Mouse (Mus musculus) kidney, adult 10 weeks (tissue): ENCODE results near the gene Rogdi. TPM values are rescaled to one million over a fixed set of nuclear protein-coding genes. Genes with fewer than 3 reads are reported as not detected.

Experiments used
- polyA plus RNA-seq: library from polyadenylated mRNA; stranded (reverse); fragments of 350-450 nt; fragmentation: Illumina TruSeq; extraction: RNeasy Lipid Tissue Mini Kit (QIAGEN cat#74804); gene quantifications from one replicate; pipeline ENCODE4 v1.2.3, GENCODE M21; 2014; ENCODE audit warnings: low read depth, low replicate concordance

Rogdi gene
- polyA plus RNA-seq: 1.3 TPM

DNA sequence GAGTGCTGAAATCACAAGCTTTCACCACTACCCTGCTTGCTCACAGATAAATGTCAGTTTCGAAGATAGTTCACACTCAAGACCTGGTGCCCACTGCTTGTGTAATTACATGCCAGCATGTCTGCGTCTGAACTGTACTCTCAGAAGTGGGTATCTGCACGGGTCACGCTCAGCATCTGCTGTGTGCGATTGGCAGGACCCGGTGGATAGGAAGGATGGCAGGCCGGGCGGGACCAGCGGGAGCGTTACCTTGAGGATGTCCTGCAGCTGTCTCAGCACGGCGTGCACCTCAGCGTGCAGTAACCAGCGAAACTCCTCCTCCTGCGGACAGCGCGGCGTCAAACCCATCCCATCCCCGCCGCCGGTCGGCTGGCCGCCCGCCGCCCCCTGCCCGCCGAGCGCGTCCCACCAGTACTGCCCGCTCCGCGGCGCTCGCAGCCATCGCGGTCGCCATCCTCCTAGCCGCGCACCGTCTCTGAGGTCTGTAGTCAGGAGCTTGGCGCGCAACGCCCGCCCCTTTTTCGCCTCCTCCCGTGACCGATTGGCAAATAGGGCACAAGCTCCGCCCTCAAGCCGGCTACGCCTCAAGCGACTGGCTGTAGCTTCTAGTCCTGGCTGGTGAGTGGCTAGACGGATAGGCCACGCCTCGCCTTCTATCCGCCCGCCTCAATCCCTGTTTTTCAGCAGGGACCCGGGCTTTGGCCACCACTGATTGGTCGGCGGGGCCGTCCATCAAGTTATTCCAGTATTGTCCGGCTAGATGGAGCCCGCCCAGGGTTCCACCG lies at the start of gene Rogdi:
TSS of gene Rogdi (minus strand) at position 500 of the 785 bp plus-strand sequence.

DNA sequence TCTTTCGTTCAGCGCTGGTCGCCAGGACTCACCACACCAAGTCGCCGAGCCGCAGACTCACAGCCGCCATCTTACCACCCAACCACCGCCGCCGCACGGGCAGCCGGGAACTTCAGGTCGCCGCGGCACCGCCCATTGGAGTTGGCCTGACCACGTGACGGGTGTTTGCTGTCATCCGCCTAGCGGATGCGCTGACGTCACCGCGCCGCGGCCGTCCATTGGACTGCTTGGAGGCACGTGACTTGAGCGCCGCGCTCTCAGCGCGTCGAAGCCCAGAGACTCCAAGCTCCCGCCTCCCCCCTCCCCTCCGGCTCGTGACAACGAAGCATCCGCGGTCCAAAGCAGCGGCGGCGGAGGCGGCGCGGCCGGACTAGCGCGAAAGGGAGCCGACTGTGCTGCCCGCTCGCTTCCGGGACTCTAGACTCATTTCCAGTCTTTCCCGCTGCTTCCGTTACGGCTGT lies 36.5 kb upstream of the Rogdi start, which contains the start of the genes Glyr1 and Ubn1:
TSS of gene Glyr1 (minus strand) at position 90 of the 461 bp plus-strand sequence.
TSS of gene Ubn1 (plus strand) at position 284 of the 461 bp plus-strand sequence.

DNA sequence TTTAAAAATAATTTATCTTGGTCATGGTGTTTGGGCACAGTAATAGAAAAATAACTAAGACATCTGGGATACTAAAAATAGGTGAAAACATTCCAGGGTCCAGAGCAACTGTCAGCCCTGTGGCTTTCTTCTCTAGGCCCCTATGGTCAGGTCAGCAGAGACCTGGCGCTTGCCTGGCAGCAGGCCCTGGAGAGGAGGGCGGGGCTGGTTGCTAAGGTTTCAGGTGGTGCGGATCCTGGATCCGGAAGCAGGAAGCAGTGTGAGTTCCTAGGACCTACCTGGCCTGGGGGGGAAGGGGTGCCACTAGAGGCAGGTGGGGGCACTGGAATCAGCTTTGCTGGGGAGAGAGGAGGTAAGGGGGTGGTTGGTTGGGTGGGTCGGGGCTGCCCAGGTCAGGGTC lies 6.3 kb downstream of the Rogdi start, which contains the start of gene Smim22:
TSS of gene Smim22 (plus strand) at position 222 of the 400 bp plus-strand sequence.

DNA sequence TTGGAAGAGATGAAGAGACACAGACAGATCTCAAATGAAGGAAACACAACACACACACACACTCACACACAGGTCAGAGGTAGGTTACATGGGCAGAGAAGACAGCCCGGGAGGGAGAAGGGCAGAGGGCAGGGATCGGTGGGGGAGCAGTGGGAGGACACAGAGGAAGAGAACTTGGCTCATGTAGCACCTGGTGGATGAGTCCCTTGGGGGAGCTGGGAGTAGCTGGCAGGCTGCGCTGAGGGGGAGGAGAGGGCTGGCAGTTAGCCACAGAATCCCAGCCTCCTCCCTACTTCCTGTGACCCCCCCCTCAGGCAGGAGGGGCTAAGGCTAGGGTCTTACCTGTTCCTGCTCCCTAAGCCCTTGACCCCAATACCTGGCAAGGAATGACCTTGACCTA lies 15.8 kb downstream of the Rogdi start, which contains the start of gene Sept12:
TSS of gene Sept12 (minus strand) at position 300 of the 400 bp plus-strand sequence.

DNA sequence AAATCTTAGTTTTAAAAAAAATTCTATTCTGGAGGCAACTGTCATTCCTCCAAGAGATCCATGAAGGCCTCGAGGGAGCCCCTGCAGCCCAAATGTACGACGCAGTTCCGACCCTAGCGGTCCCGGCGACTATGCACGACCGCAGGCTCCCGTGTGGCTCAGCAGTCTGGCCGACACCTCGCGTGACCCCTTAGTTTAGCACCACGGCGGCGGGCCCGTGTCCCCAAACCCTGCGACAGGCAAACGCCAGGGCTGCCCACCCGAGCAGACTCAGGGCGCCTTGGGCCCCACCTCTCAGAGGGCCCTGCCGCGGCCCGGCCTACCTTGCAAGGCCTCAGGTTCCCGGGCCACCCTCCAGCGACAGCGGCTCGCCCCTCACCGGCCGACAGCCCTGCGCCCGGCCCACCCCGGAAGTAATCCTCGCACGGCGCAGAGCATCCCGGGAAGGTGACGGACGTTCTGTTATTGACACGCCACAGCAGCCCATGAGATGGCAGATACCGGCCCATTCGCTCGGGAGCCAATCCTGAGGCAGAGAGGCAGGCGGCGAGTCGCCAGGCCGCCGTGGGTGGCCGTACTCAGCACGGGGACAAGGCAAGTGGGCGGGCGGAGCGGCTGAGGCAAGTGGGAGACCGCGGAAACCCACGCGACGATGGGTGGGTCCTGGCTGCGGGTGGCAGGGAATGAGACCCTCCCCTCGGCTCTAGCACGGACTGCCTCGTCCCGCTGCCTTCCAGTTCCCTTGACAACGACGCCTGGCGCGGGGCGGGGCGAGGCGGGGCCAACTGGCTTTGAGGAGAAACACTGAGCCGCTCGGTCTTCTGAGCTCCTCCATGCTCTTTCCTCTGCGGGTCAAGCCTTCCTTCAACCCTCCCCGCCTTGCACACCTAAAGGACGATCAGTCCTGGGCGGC lies 49.3 kb downstream of the Rogdi start, which contains the start of gene Anks3:
TSS of gene Anks3 (minus strand) at position 409 of the 913 bp plus-strand sequence.

Other genes starting within 250 kb of the Rogdi start
- 36.3 TPM for gene Cdip1, start 223.3 kb downstream of the Rogdi start, polyA plus RNA-seq
- not detected for gene 4930562C15Rik, start 178.1 kb downstream of the Rogdi start, polyA plus RNA-seq
- gene Ubald1, start 133.2 kb downstream of the Rogdi start, polyA plus RNA-seq: 0.77 TPM
- gene Mgrn1, start 127.3 kb downstream of the Rogdi start, polyA plus RNA-seq: 11.9 TPM
- gene Nudt16l1, start 74.8 kb downstream of the Rogdi start, polyA plus RNA-seq: 7.2 TPM
- gene Anks3, start 49.3 kb downstream of the Rogdi start, polyA plus RNA-seq: 4.9 TPM
- not detected for gene Sept12, start 15.7 kb downstream of the Rogdi start, polyA plus RNA-seq
- not detected for gene Smim22, start 6.3 kb downstream of the Rogdi start, polyA plus RNA-seq
- gene Glyr1, start 36.3 kb upstream of the Rogdi start, polyA plus RNA-seq: 82.7 TPM
- 19.7 TPM for gene Ubn1, start 36.5 kb upstream of the Rogdi start, polyA plus RNA-seq
- 1.7 TPM for gene Ppl, start 118.9 kb upstream of the Rogdi start, polyA plus RNA-seq
- gene Sec14l5, start 133.6 kb upstream of the Rogdi start, polyA plus RNA-seq: not detected
- gene Nagpa, start 190.5 kb upstream of the Rogdi start, polyA plus RNA-seq: 0.53 TPM
- 0.57 TPM for gene AU021092, start 208.7 kb upstream of the Rogdi start, polyA plus RNA-seq
- 0.77 TPM for gene Alg1, start 220.1 kb upstream of the Rogdi start, polyA plus RNA-seq
- gene Eef2kmt, start 242.4 kb upstream of the Rogdi start, polyA plus RNA-seq: 2.7 TPM